Mouse (Mus musculus): Measurements from ENCODE around the gene Wdr5.

DNA sequence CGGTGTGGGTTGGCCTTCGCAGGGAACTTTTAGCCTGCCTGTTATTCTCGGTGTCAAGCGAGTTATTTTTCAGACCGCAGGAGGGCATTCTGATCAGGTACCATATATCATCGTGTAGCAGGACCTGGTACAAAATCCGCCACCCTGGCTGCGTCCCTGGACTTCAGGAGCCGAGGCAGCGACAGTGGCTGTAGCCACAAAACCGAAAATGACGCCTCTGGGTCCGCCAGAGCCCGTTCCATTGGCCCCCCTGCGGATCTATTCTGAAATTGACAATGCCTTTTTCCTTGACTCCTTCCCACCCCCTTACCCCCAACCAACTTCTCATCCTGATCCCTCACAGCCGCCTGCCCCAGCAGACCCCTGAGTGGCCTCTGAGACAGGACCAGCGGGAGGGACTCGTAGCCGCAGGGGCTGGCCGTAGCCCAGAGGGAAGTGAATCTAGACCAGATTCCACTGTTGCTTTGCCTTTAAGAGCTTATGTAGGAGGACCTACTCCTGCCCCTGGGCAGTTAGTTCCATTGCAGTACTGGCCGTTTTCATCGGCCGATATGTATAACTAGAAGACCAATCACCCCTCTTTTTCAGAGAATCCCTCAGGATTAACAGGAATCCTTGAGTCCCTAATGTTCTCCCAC is 18.4 kb upstream of the Wdr5 start:
- no peak for TF ChIP-seq POLR2A (IDR thresholded peaks at IDR 0.05; ENCODE audit: low read depth, low read length)
- no peak for TF ChIP-seq CTCF (conservative IDR thresholded peaks at IDR 0.05; ENCODE audit: insufficient read depth, insufficient read length, low read depth, low read length)

All from kidney, adult 2 months (tissue).